In the genomic region with DNA sequence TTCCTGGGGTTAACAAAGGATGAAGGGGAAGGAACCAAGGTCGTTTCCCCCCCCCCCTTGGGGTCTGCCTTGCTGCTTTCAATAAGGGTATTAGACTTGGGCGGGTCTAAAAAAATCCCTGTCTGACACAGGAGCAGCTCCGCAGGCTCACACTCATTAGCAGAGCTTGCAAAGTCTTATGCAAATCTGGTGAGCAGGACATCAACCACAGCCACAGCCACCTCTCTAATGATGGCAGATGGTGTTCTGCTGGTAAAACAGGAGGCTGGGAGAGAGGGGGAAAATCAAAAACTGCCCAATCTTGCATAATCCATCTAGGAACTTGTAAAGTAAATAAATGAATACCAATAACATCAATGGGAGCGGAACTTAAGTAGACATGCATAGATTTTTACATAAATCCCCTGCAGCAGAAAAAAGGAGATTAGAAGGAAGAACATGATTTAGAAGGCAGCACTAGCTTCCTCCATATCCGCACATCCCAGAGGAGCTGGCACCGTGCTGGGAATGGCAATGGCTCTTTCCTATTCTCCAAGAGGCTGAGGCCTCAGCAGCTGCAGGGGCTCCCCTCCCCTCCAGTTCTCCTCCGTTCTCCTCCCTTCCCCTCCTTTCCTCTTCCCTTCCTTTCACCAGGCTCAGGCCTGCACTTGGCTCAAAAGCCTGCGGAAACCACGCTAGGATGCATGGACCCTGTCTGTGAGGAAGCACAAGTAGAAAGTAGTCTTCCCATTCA, we compare ENCODE assay signal across 11 mouse cellular contexts.
DNase-seq lines count a peak whose midpoint lies in the region; ATAC-seq lines count a peak whose summit lies in the region.
"Had no signal": no experiment of that assay in that cellular context is flagged by ENCODE, and none has a peak within 500 bp of the region (broad histone marks: within the 10 kb centered on the region; RNA-seq: fewer than 3 reads in every experiment).

No protein-coding gene starts in this region.

- no peak overlapping the region for H3K4me3 ChIP-seq in hindbrain, embryonic 15.5 days
- H3K4me3 ChIP-seq in midbrain, embryonic 14.5 days (replicated peaks; ENCODE audit: low read depth, low read length), result no peak overlapping the region
- no peak overlapping the region for H3K4me3 ChIP-seq in liver, embryonic 12.5 days
- H3K4me3 ChIP-seq: embryonic facial prominence, embryonic 12.5 days had no signal

- no peaks in the 10 kb centered on the region for H3K36me3 ChIP-seq in hindbrain, embryonic 15.5 days
- no peaks in the 10 kb centered on the region for H3K36me3 ChIP-seq in midbrain, embryonic 14.5 days (ENCODE audit: control insufficient read depth, insufficient read depth, low read length)
- H3K36me3 ChIP-seq in liver, embryonic 12.5 days, result no peaks in the 10 kb centered on the region
- H3K36me3 ChIP-seq: embryonic facial prominence, embryonic 12.5 days had no signal

- no peaks in the 10 kb centered on the region for H3K9me3 ChIP-seq in hindbrain, embryonic 15.5 days
- no peaks in the 10 kb centered on the region for H3K9me3 ChIP-seq in midbrain, embryonic 14.5 days (ENCODE audit: control insufficient read depth, low read length)
- H3K9me3 ChIP-seq in liver, embryonic 12.5 days (replicated peaks), result no peaks in the 10 kb centered on the region
- H3K9me3 ChIP-seq: embryonic facial prominence, embryonic 12.5 days had no signal

- no peaks in the 10 kb centered on the region for H3K27me3 ChIP-seq in hindbrain, embryonic 15.5 days
- H3K27me3 ChIP-seq in midbrain, embryonic 14.5 days (ENCODE audit: control insufficient read depth, insufficient read depth, low read length), result no peaks in the 10 kb centered on the region
- H3K27me3 ChIP-seq in liver, embryonic 12.5 days (replicated peaks), result no peaks in the 10 kb centered on the region
- H3K27me3 ChIP-seq: embryonic facial prominence, embryonic 12.5 days had no signal

- peak; percentile 15 for DNase-seq in embryo, embryonic 10.5 days (ENCODE audit: low spot score)
- no peak for DNase-seq in embryo, embryonic 9.5 days (ENCODE audit: extremely low spot score)
- peak; percentile 32 for DNase-seq in brain, embryonic 18.5 days (ENCODE audit: low read depth, low spot score)
- DNase-seq in midbrain, embryonic 14.5 days, result peak; percentile 78
- DNase-seq in gastrocnemius, postnatal 4 days (ENCODE audit: low spot score in 2 of 2), result no peak
- DNase-seq in adrenal gland, postnatal 4 days (ENCODE audit: low spot score in 2 of 2), result no peak
- DNase-seq: liver, postnatal 0 days had no signal

- WGBS in hindbrain, embryonic 15.5 days, result 19% methylated on average over 9 of the region's 9 CpGs
- 4% methylated on average over 9 of the region's 9 CpGs for WGBS in midbrain, embryonic 14.5 days
- 33% methylated on average over 9 of the region's 9 CpGs for WGBS in liver, embryonic 12.5 days (ENCODE audit: insufficient replicate concordance)

- H3K9ac ChIP-seq in hindbrain, embryonic 15.5 days, result no peak overlapping the region
- no peak overlapping the region for H3K9ac ChIP-seq in midbrain, embryonic 14.5 days (replicated peaks; ENCODE audit: low read length)
- no peak overlapping the region for H3K9ac ChIP-seq in liver, embryonic 12.5 days
- H3K9ac ChIP-seq: embryonic facial prominence, embryonic 12.5 days; liver, postnatal 0 days had no signal

- H3K27ac ChIP-seq in hindbrain, embryonic 15.5 days (replicated peaks), result peak overlapping the region; percentile 26; the same call in 1 of the 2 replicates
- H3K27ac ChIP-seq in midbrain, embryonic 14.5 days (replicated peaks; ENCODE audit: low read depth, low read length), result peak overlapping the region; percentile 53
- no peak overlapping the region for H3K27ac ChIP-seq in liver, embryonic 12.5 days
- H3K27ac ChIP-seq: embryonic facial prominence, embryonic 12.5 days; stomach, postnatal 0 days had no signal

- peaks cover 6% of the 10 kb centered on the region for H3K4me1 ChIP-seq in hindbrain, embryonic 15.5 days (replicated peaks)
- peaks cover 7% of the 10 kb centered on the region for H3K4me1 ChIP-seq in midbrain, embryonic 14.5 days (ENCODE audit: control insufficient read depth, insufficient read depth, low read length)
- H3K4me1 ChIP-seq in liver, embryonic 12.5 days, result no peaks in the 10 kb centered on the region
- H3K4me1 ChIP-seq: embryonic facial prominence, embryonic 12.5 days had no signal

- H3K4me2 ChIP-seq in hindbrain, embryonic 15.5 days, result no peak overlapping the region
- H3K4me2 ChIP-seq in midbrain, embryonic 14.5 days (ENCODE audit: low read length), result no peak overlapping the region
- H3K4me2 ChIP-seq in liver, embryonic 12.5 days, result no peak overlapping the region
- H3K4me2 ChIP-seq: embryonic facial prominence, embryonic 12.5 days had no signal

- no peak for ATAC-seq in hindbrain, embryonic 15.5 days (ENCODE audit: low FRiP score, low read depth)
- peak; percentile 86 for ATAC-seq in midbrain, embryonic 14.5 days (ENCODE audit: low FRiP score, low TSS enrichment)
- no peak for ATAC-seq in liver, embryonic 12.5 days
- ATAC-seq: liver, postnatal 0 days had no signal

Comparison
In these comparisons a context has a peak if more than half of its experiments do, and no peak if none do; other contexts are left out.
1. DNase-seq: peak in embryo, embryonic 10.5 days (single experiment), brain, embryonic 18.5 days (single experiment) and midbrain, embryonic 14.5 days (single experiment); none in embryo, embryonic 9.5 days (single experiment), gastrocnemius, postnatal 4 days (0 of 2) and adrenal gland, postnatal 4 days (0 of 2).